Mouse (Mus musculus): ENCODE results near the gene Them5. TPM values are rescaled to one million over a fixed set of nuclear protein-coding genes. Genes with fewer than 3 reads are reported as not detected.

Them5 gene
- polyA plus RNA-seq, 1 experiment from 2014 or later = not detected

DNA sequence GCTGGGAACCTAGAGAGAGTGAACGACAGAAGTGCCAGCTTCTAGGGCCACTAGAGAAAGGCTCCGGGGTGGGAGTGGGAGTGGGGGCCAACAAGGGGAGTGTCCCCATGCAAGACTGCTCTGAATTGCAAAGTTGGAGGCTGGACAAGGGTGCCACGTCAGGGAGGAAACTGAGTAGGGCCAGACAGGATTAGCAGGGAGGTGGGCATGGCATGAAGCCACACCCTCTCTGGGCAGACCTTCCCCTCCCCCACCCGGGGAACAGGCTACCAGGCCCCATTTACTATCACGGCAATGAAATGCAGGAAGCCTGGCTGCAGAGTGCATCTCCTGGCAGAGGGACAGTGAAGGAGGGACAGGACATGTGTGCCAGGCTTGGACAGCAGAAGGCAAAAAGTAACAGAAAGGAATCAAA, 31.7 kb downstream of the Them5 start:
- Histone ChIP-seq H3K27ac (no peak overlapping the region), H3K36me3 (no peaks in the 10 kb centered on the region), H3K4me1 (peaks cover 32% of the 10 kb centered on the region), H3K27me3 (ENCODE audit: low read depth, poor library complexity, severe bottlenecking) (peaks cover 53% of the 10 kb centered on the region), H3K9me3 (replicated peaks) (no peaks in the 10 kb centered on the region), H3K4me3 (peak overlapping the region; percentile 24)
- WGBS = 1% methylated on average over 5 of the region's 5 CpGs
- DNase-seq (ENCODE audit: low spot score) = no peak

DNA sequence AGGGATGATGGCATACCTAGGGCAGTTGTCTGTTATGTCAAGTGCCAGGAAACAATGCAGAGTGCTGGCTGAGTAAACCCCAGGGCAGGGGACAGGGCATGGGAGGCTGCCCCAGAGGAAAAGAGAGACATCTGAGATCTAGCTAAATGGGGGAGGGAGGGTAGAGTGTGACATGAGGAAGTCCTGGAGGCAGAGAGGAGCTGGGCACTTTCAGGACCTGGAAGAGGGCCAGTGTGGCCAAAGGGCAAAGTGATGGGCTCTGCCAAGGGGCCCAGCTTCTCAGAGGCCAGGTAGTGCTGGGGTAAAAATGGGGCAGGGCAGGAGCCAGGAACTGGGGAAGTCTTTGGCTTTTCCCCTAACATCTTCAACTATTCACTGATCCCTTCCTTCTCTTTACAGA, 32.7 kb downstream of the Them5 start:
- Histone ChIP-seq H3K9me3 (replicated peaks) (no peaks in the 10 kb centered on the region), H3K27me3 (ENCODE audit: low read depth, poor library complexity, severe bottlenecking) (peaks cover 56% of the 10 kb centered on the region), H3K4me1 (peaks cover 32% of the 10 kb centered on the region), H3K36me3 (no peaks in the 10 kb centered on the region), H3K4me3 (no peak overlapping the region), H3K27ac (no peak overlapping the region)
- no peak for DNase-seq (ENCODE audit: low spot score)

DNA sequence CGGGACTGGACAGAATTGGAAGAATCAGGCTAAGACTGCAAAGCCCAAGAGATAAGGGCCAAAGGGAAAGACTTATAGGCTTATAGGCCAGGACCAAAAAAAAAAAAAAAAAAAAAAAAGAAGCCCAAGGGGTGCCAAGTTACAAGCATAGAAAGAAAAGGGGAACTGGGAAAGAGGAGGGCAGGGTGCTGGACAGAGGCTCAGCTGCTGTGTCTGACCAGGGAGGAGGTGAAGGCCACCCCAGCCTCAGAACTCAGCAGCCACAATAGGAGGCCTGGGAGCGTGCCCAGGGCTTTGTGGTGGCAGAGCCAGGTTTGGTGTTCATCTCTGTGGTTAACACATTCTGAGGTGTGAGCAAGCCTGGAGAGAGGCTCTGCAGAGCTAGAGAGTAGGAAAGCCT, 33.2 kb downstream of the Them5 start:
- no peak overlapping the region for H3K27ac ChIP-seq
- peaks cover 56% of the 10 kb centered on the region for H3K27me3 ChIP-seq (ENCODE audit: low read depth, poor library complexity, severe bottlenecking)
- 66% methylated on average over 2 of the region's 2 CpGs for WGBS
- H3K9me3 ChIP-seq (replicated peaks) = no peaks in the 10 kb centered on the region
- H3K4me3 ChIP-seq = no peak overlapping the region
- peaks cover 34% of the 10 kb centered on the region for H3K4me1 ChIP-seq
- no peaks in the 10 kb centered on the region for H3K36me3 ChIP-seq
- DNase-seq (ENCODE audit: low spot score) = no peak

DNA sequence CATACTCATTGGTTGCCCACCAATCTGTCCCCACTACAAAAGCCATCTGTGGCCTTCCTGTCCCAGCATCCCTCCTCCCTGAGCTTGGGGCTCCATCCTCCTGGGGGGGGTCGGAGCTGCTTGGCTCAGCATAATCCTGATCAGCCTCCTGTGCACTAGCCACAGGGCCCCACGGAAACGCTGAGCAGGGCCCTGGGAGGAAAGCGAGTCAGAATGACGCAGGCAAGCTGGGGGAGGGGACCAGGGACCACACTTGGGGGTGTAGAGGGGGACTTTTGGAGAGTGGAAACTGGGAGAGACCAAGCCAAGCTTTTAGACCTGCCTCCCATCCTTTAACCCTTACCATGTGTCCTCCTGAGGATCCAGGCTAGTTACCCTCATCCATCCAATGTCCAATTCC, 34.0 kb downstream of the Them5 start:
- peaks cover 40% of the 10 kb centered on the region for H3K4me1 ChIP-seq
- WGBS = 43% methylated on average over 5 of the region's 5 CpGs
- no peak for DNase-seq (ENCODE audit: low spot score)
- H3K27ac ChIP-seq = no peak overlapping the region
- H3K27me3 ChIP-seq (ENCODE audit: low read depth, poor library complexity, severe bottlenecking) = peaks cover 56% of the 10 kb centered on the region
- no peaks in the 10 kb centered on the region for H3K36me3 ChIP-seq
- no peak overlapping the region for H3K4me3 ChIP-seq
- no peaks in the 10 kb centered on the region for H3K9me3 ChIP-seq (replicated peaks)

DNA sequence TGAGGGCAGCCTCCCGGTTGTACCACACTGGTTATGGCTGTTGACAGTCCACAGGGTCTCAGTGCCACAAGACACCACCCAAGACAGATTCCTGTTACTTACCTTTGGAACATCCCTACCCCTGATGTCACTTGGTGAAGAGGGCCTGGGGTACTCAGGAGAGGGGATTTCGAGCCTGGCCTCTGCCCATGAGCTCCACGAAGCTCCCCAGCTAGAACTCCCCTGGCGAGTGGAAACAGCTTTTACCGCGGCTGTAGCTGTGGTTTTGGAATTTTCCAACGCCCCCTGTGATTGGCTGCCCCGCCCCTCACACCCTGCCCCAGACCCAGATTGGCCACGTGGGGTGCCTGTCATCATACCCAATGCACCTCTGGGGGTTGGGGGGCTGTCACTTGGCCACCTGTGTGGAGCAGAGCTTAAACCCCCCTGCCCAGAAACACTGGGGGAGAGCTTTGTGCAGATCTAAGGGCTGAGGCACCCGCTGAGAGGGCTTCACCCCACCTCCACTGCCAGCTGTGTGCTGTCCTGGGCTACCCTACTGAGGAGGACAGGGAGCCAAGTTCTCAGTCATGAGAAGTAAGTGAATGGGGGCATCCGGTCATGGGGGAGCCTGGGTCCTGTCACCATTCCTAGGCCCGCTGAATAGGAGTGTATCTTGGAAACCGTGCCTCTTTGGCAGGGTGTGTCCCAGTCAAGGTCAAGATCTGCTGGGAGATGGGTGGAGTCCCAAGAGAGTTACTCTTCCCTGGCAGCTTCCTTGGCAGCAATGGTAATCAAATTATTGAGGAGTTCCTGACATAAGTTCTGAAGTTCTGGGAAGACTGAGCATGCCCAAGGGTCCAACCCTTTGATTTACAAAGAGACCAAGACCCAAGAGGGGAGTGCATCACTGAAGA, 35.4 kb downstream of the Them5 start:
- no peak for DNase-seq (ENCODE audit: low spot score)
- Histone ChIP-seq H3K36me3 (no peaks in the 10 kb centered on the region), H3K9me3 (replicated peaks) (no peaks in the 10 kb centered on the region), H3K4me3 (no peak overlapping the region), H3K4me1 (peaks cover 32% of the 10 kb centered on the region), H3K27ac (no peak overlapping the region), H3K27me3 (ENCODE audit: low read depth, poor library complexity, severe bottlenecking) (peaks cover 52% of the 10 kb centered on the region)
- WGBS = 14% methylated on average over 13 of the region's 13 CpGs

DNA sequence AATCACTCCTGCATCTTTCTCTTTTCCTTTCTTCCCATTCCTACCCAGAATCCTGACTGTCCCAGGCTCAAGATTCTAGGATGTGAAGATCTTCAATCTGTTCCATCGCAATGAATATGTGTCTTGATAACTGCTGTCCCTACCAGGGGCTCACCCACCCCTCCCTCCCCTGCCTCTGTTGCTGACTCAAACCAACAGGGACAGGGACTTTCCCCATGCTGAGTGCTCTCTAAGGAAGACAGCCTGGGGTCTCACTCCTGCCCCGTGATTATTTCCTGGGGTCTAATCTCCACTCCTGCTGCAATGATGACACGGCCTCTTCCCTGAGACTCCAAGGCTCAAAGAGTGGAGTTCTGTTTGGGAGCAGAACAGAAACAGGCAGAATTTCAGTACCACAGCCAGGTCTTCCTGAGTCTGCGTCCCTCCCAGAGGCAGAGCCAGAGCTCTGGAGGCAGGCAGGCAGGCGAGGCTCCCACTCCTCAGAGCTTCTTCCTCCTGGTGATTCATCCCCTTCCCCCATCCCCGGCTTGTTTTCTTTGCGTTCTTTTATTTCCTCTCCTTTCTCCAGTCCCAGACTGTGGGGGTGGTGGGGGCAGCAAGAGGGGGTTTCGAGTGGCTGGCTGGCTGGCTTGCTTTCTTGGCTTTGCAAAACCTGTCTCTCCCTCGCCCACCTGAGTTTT, 38.1 kb downstream of the Them5 start:
- DNase-seq (ENCODE audit: low spot score) = peak; percentile 25
- peaks cover 25% of the 10 kb centered on the region for H3K27me3 ChIP-seq (ENCODE audit: low read depth, poor library complexity, severe bottlenecking)

DNA sequence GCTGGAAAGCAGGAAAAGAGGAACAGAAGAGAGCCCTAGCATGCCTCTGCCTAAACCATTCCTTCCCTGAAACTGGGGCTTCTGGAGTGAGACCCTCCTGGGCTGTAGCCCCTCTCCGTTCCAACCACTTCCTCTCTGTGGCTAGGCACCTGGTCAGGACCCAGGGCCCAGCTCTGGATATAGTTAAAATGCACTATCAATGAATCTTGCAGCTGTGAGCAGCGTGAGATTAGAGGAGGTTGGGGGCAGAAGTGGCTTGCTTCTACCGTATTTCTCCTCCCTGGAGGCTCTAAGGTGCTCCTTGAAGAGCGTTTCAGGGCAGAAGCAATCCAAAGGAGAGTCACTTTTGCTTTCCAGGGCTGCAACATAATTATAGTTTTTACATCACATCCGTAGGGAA, 40.4 kb downstream of the Them5 start:
- no peaks in the 10 kb centered on the region for H3K36me3 ChIP-seq
- no peak overlapping the region for H3K27ac ChIP-seq
- peaks cover 15% of the 10 kb centered on the region for H3K27me3 ChIP-seq (ENCODE audit: low read depth, poor library complexity, severe bottlenecking)
- peaks cover 10% of the 10 kb centered on the region for H3K4me1 ChIP-seq
- H3K9me3 ChIP-seq (replicated peaks) = no peaks in the 10 kb centered on the region
- no peak for DNase-seq (ENCODE audit: low spot score)
- no peak overlapping the region for H3K4me3 ChIP-seq
- 72% methylated on average over 5 of the region's 5 CpGs for WGBS

More for the DNA sequence above, 38.1 kb downstream of the Them5 start:
- Histone ChIP-seq H3K4me1 (peaks cover 15% of the 10 kb centered on the region), H3K9me3 (replicated peaks) (no peaks in the 10 kb centered on the region), H3K27ac (no peak overlapping the region), H3K36me3 (no peaks in the 10 kb centered on the region), H3K4me3 (no peak overlapping the region)
- WGBS = 31% methylated on average over 9 of the region's 9 CpGs

DNA sequence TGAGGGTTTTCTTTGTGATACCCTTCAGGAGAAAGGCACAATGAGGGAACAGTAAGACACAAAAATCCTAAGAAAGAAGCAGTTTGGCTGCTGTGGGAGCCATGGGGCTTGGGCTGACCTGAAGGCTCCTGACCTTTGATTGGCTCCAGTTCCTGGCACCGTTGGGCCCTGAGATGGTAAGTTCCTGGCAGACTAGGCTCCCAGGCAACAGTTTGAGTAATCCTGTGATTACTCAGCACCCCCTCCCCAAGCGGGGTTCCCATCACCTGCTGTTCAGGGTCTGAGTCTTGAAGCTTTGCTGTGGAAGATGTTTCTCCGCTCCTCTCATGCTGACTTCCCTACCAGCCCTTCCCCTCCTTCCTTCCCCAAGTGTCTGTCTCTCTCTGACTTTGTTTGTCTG, 41.6 kb downstream of the Them5 start:
- peaks cover 8% of the 10 kb centered on the region; the same call in 1 of the 2 replicates for H3K4me1 ChIP-seq
- 0 out of 2 replicates have a peak, but pooled peaks cover 5% of the 10 kb centered on the region for H3K27me3 ChIP-seq (ENCODE audit: low read depth, poor library complexity, severe bottlenecking)
- 76% methylated on average over 3 of the region's 3 CpGs for WGBS
- H3K4me3 ChIP-seq = no peak overlapping the region
- DNase-seq (ENCODE audit: low spot score) = no peak
- H3K36me3 ChIP-seq = no peaks in the 10 kb centered on the region
- no peaks in the 10 kb centered on the region for H3K9me3 ChIP-seq (replicated peaks)
- no peak overlapping the region for H3K27ac ChIP-seq

DNA sequence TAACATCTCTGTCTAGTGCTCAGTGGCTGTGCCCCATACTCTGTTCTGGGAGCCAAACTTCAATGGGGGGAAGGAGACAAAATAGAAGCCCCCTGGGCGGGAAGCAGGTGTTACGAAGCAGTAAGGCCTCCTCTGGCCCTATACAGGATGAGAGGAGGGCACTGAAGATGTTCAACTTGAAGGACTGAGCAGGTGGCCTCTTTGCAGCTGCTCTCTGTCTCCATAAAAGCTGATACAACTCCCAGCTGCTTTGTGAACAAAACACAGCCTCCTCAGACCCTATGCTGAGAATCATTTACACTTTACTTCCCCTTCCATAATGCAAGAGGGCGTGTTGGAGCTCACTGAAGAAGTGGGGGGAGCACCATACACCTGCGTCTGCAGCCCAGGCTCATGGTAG, 44.8 kb downstream of the Them5 start:
- no peak overlapping the region for H3K27ac ChIP-seq
- DNase-seq (ENCODE audit: low spot score) = no peak
- WGBS = 73% methylated on average over 4 of the region's 4 CpGs
- H3K4me1 ChIP-seq = no peaks in the 10 kb centered on the region
- H3K9me3 ChIP-seq (replicated peaks) = no peaks in the 10 kb centered on the region
- no peaks in the 10 kb centered on the region for H3K27me3 ChIP-seq (ENCODE audit: low read depth, poor library complexity, severe bottlenecking)
- no peak overlapping the region for H3K4me3 ChIP-seq
- H3K36me3 ChIP-seq = no peaks in the 10 kb centered on the region

DNA sequence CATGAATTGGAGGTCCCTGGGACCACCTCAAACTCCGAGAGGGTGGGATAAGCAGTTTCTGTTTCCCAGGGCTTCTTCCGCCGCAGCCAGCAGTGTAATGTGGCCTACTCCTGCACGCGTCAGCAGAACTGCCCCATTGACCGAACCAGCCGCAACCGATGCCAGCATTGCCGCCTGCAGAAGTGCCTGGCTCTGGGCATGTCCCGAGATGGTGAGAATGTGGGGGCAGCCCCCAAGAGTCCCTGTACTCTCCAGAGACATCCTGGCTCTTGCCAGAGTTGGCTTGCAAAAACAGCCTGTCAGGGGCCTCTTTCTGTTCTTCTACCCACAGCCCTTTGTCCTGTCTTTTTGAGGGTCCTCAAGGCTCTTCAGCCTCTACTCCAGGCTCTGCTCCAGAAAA, 45.5 kb downstream of the Them5 start:
- H3K4me1 ChIP-seq = no peaks in the 10 kb centered on the region
- H3K27me3 ChIP-seq (ENCODE audit: low read depth, poor library complexity, severe bottlenecking) = no peaks in the 10 kb centered on the region
- H3K4me3 ChIP-seq = no peak overlapping the region
- no peaks in the 10 kb centered on the region for H3K9me3 ChIP-seq (replicated peaks)
- H3K27ac ChIP-seq = no peak overlapping the region
- no peaks in the 10 kb centered on the region for H3K36me3 ChIP-seq
- 91% methylated on average over 10 of the region's 10 CpGs for WGBS
- DNase-seq (ENCODE audit: low spot score) = no peak

DNA sequence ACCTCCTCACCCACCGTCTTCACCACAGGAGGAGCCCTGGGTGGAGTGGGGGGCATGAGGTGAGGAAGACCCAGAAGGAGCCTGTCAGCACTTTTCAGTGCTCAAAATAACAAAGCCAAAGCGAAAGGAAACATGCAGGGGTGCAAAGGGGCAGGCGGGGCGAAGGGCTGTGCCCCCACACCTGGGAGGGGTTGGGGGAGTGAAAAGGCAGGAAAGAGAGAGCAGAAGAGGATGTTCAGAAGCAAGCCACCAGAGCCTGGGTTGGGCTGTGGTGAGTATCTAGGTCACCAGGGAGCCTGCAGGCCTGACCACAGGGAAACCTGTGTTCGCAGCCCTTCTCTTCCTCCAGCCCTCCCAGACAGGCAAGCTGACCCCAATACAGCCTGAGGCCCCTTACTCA, 46.1 kb downstream of the Them5 start:
- no peaks in the 10 kb centered on the region for H3K27me3 ChIP-seq (ENCODE audit: low read depth, poor library complexity, severe bottlenecking)
- no peaks in the 10 kb centered on the region for H3K36me3 ChIP-seq
- H3K4me3 ChIP-seq = no peak overlapping the region
- no peaks in the 10 kb centered on the region for H3K9me3 ChIP-seq (replicated peaks)
- no peaks in the 10 kb centered on the region for H3K4me1 ChIP-seq
- 85% methylated on average over 5 of the region's 5 CpGs for WGBS
- no peak overlapping the region for H3K27ac ChIP-seq
- no peak for DNase-seq (ENCODE audit: low spot score)

DNA sequence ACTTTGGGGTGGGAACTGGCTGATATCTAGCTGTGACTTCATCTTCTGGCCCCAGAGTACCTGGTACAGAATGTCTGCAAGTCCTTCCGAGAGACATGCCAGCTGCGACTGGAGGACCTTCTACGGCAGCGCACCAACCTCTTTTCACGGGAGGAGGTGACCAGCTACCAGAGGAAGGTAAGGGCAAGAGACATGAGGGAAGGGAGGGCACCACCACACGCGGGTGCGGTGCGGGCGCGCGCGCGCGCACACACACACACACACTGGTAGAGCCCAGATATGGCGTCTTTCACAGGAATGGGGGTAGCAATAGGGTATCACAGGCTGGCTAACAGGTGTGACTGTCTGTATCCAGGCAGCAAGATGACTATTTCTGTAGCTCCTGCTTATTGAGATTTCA, 47.5 kb downstream of the Them5 start:
- H3K4me1 ChIP-seq = no peaks in the 10 kb centered on the region
- WGBS = 95% methylated on average over 16 of the region's 16 CpGs
- no peak for DNase-seq (ENCODE audit: low spot score)
- no peak overlapping the region for H3K27ac ChIP-seq
- H3K27me3 ChIP-seq (ENCODE audit: low read depth, poor library complexity, severe bottlenecking) = no peaks in the 10 kb centered on the region
- H3K9me3 ChIP-seq (replicated peaks) = no peaks in the 10 kb centered on the region
- no peaks in the 10 kb centered on the region for H3K36me3 ChIP-seq
- no peak overlapping the region for H3K4me3 ChIP-seq

DNA sequence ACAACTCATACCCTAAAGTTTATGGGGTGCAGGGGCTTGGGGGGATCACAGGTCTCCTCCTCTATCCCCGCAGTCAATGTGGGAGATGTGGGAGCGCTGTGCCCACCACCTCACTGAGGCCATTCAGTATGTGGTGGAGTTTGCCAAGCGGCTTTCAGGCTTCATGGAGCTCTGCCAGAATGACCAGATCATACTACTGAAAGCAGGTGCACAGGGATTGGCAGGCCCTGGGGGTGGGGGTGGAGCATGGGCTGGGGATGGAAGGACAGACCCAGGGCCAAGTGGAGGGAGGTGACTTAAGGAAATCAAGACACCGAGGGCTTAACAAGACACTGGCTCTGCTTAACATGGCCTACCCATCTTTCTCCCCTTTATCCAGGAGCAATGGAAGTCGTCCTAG, 49.1 kb downstream of the Them5 start:
- H3K27ac ChIP-seq = no peak overlapping the region
- no peaks in the 10 kb centered on the region for H3K36me3 ChIP-seq
- no peaks in the 10 kb centered on the region for H3K27me3 ChIP-seq (ENCODE audit: low read depth, poor library complexity, severe bottlenecking)
- no peak overlapping the region for H3K4me3 ChIP-seq
- DNase-seq (ENCODE audit: low spot score) = no peak
- H3K4me1 ChIP-seq = no peaks in the 10 kb centered on the region
- WGBS = 80% methylated on average over 5 of the region's 5 CpGs
- no peaks in the 10 kb centered on the region for H3K9me3 ChIP-seq (replicated peaks)
